ENCODE assay signal across 8 mouse cellular contexts in genomic region chr3:36475532-36476087, GRCm38 (mm10). TPM values are rescaled to one million over a fixed set of nuclear protein-coding genes. Genes with fewer than 3 reads are reported as not detected.
DNase-seq lines count a peak whose midpoint lies in the region; ATAC-seq lines count a peak whose summit lies in the region.

Gene Anxa5, minus strand, starts transcription at chr3:36475894.
Gene 1810062G17Rik, plus strand, starts transcription at chr3:36475937.

- peak; percentile 94 for ATAC-seq in CD4-positive, CD25-positive, alpha-beta regulatory T cell, adult 4 months
- ATAC-seq in heart, embryonic 14.5 days (ENCODE audit: insufficient number of reproducible peaks, insufficient read depth, low FRiP score, low read depth), result peak; percentile 99
- peak; percentile 97 for ATAC-seq in liver, embryonic 13.5 days (ENCODE audit: low read depth)
- ATAC-seq in stomach, embryonic 16.5 days (ENCODE audit: insufficient read depth, low FRiP score), result peak; percentile 99

- H3K4me2 ChIP-seq in heart, embryonic 14.5 days (ENCODE audit: low read length), result peak within 1 kb of the TSS; percentile 78
- H3K4me2 ChIP-seq in liver, embryonic 13.5 days, result peak within 1 kb of the TSS; percentile 83
- peak within 1 kb of the TSS; percentile 73 for H3K4me2 ChIP-seq in stomach, embryonic 16.5 days (ENCODE audit: low read depth, low read length)

- peak within 1 kb of the TSS; percentile 86 to 91 for H3K4me3 ChIP-seq in heart, embryonic 14.5 days (ENCODE audit: control insufficient read depth in 1 of 2, insufficient read depth in 1 of 2, low read depth in 1 of 2, low read length in 2 of 2)
- peak within 1 kb of the TSS; percentile 65 for H3K4me3 ChIP-seq in liver, embryonic 13.5 days (replicated peaks)
- peak within 1 kb of the TSS; percentile 89 for H3K4me3 ChIP-seq in stomach, embryonic 16.5 days (replicated peaks; ENCODE audit: low read length)

- peak; percentile 66 for DNase-seq in c-Kit-negative CD71-positive TER-119-positive erythroid progenitor cells, embryonic 14.5 days (ENCODE audit: low read depth, low spot score)
- peak; percentile 96 for DNase-seq in fibroblast of lung, adult 2 months (ENCODE audit: low read depth)
- DNase-seq in kidney, postnatal 14 days, result peak; percentile 98
- peak; percentile 95 for DNase-seq in liver, embryonic 13.5 days
- peak; percentile 92 for DNase-seq in neural tube, embryonic 10.5 days (ENCODE audit: extremely low spot score, low spot score)

- 0% methylated on average over 32 of the region's 32 CpGs for WGBS in heart, embryonic 14.5 days
- under 1% methylated on average over 32 of the region's 32 CpGs for WGBS in liver, embryonic 13.5 days (ENCODE audit: insufficient replicate concordance)
- 0% methylated on average over 32 of the region's 32 CpGs for WGBS in stomach, embryonic 16.5 days

- H3K36me3 ChIP-seq in heart, embryonic 14.5 days (ENCODE audit: control insufficient read depth, insufficient read depth, low read length), result peaks cover 4% of the 10 kb centered on the region; the same call in 1 of the 2 replicates
- H3K36me3 ChIP-seq in liver, embryonic 13.5 days, result no peaks in the 10 kb centered on the region
- no peaks in the 10 kb centered on the region for H3K36me3 ChIP-seq in stomach, embryonic 16.5 days (ENCODE audit: control insufficient read depth, insufficient read depth, low read length)

- H3K27ac ChIP-seq in heart, embryonic 14.5 days (replicated peaks in 1 of 2; ENCODE audit: control insufficient read depth in 1 of 2, insufficient read depth in 1 of 2, low read depth in 2 of 2, low read length in 2 of 2), result peak within 1 kb of the TSS; percentile 91 to 96
- peak within 1 kb of the TSS; percentile 68 for H3K27ac ChIP-seq in liver, embryonic 13.5 days
- peak within 1 kb of the TSS; percentile 90 for H3K27ac ChIP-seq in stomach, embryonic 16.5 days (ENCODE audit: low read length)

- peaks cover 18 to 41% of the 10 kb centered on the region in 2 experiments for H3K4me1 ChIP-seq in heart, embryonic 14.5 days (ENCODE audit: control insufficient read depth in 2 of 2, insufficient read depth in 2 of 2, low read length in 2 of 2)
- H3K4me1 ChIP-seq in liver, embryonic 13.5 days (replicated peaks), result peaks cover 34% of the 10 kb centered on the region
- H3K4me1 ChIP-seq in stomach, embryonic 16.5 days (ENCODE audit: control insufficient read depth, insufficient read depth, low read length), result peaks cover 19% of the 10 kb centered on the region

- H3K9me3 ChIP-seq in heart, embryonic 14.5 days (ENCODE audit: control insufficient read depth, low read length), result no peaks in the 10 kb centered on the region
- no peaks in the 10 kb centered on the region for H3K9me3 ChIP-seq in liver, embryonic 13.5 days (replicated peaks)
- H3K9me3 ChIP-seq in stomach, embryonic 16.5 days (replicated peaks; ENCODE audit: control insufficient read depth, low read length), result no peaks in the 10 kb centered on the region

- H3K9ac ChIP-seq in heart, embryonic 14.5 days (ENCODE audit: low read length), result peak within 1 kb of the TSS; percentile 93
- peak within 1 kb of the TSS; percentile 74 for H3K9ac ChIP-seq in liver, embryonic 13.5 days
- peak within 1 kb of the TSS; percentile 91 for H3K9ac ChIP-seq in stomach, embryonic 16.5 days (ENCODE audit: low read length)

- no peaks in the 10 kb centered on the region for H3K27me3 ChIP-seq in heart, embryonic 14.5 days (ENCODE audit: control insufficient read depth, insufficient read depth, low read length)
- H3K27me3 ChIP-seq in liver, embryonic 13.5 days, result no peaks in the 10 kb centered on the region
- H3K27me3 ChIP-seq in stomach, embryonic 16.5 days (ENCODE audit: control insufficient read depth, insufficient read depth, low read length), result no peaks in the 10 kb centered on the region

RNA-seq across cellular contexts. Expression of gene Anxa5, which starts in this region (rescaled TPM):
- 100 to 1,000 TPM; 149 to 172 TPM for polyA plus RNA-seq in CD4-positive, CD25-positive, alpha-beta regulatory T cell, adult 4 months (2017; shearing (Covaris generic))
- polyA plus RNA-seq in heart, embryonic 14.5 days (2014; fragmentation: Nextera tagmentation; extraction: Ambion mirVana), result 374 and 393 TPM in 2 replicates
- polyA plus RNA-seq in liver, embryonic 13.5 days (2015; fragmentation: Nextera tagmentation; extraction: Ambion mirVana), result 68.6 and 70.2 TPM in 2 replicates
- polyA plus RNA-seq in stomach, embryonic 16.5 days (2015; fragmentation: Nextera tagmentation; extraction: Ambion mirVana), result 323 and 376 TPM in 2 replicates

RNA-seq across cellular contexts. Expression of gene 1810062G17Rik, which starts in this region (rescaled TPM):
- 1 to 10 TPM; 2.0 to 2.9 TPM for polyA plus RNA-seq in CD4-positive, CD25-positive, alpha-beta regulatory T cell, adult 4 months (2017; shearing (Covaris generic))
- polyA plus RNA-seq in heart, embryonic 14.5 days (2014; fragmentation: Nextera tagmentation; extraction: Ambion mirVana), result 1.4 TPM in 2 replicates
- 0.85 and 0.90 TPM in 2 replicates for polyA plus RNA-seq in liver, embryonic 13.5 days (2015; fragmentation: Nextera tagmentation; extraction: Ambion mirVana)
- 1.4 and 2.8 TPM in 2 replicates for polyA plus RNA-seq in stomach, embryonic 16.5 days (2015; fragmentation: Nextera tagmentation; extraction: Ambion mirVana)

Comparison
In these comparisons a context has a peak if more than half of its experiments do, and no peak if none do; other contexts are left out.
1. Peak in every context shown above with its lines: DNase-seq, ATAC-seq, H3K4me3 ChIP-seq and H3K27ac ChIP-seq.